ENCODE assay signal across 8 mouse cellular contexts in genomic region chr15:100470037-100470436, GRCm38 (mm10). TPM values are rescaled to one million over a fixed set of nuclear protein-coding genes. Genes with fewer than 3 reads are reported as not detected.
DNase-seq lines count a peak whose midpoint lies in the region; ATAC-seq and TF ChIP-seq lines count a peak whose summit lies in the region.

No protein-coding gene starts in this region.

- intact Hi-C loops in left cerebral cortex, postnatal 10 days (cut with DNase I): no loop called here

- no peak overlapping the region for H3K27ac ChIP-seq in heart, embryonic 10.5 days
- H3K27ac ChIP-seq in embryonic facial prominence, embryonic 11.5 days (replicated peaks; ENCODE audit: low read depth, low read length): no peak overlapping the region
- no peak overlapping the region for H3K27ac ChIP-seq in intestine, postnatal 0 days (ENCODE audit: low read depth, low read length)
- H3K27ac ChIP-seq in midbrain, embryonic 11.5 days (ENCODE audit: low read depth, low read length): no peak overlapping the region

- no peak for TF ChIP-seq CTCF in intestine, postnatal 0 days (IDR thresholded peaks at IDR 0.05; ENCODE audit: low read depth)

- ATAC-seq in embryonic facial prominence, embryonic 11.5 days (replicated peaks; ENCODE audit: insufficient number of reproducible peaks, low FRiP score, low TSS enrichment, low read depth): no peak
- ATAC-seq in intestine, postnatal 0 days: no peak
- ATAC-seq in midbrain, embryonic 11.5 days (ENCODE audit: low FRiP score): no peak
- ATAC-seq in megakaryocyte progenitor cell, adult 5-6 weeks (replicated peaks; ENCODE audit: poor library complexity): no peak

- H3K4me3 ChIP-seq in heart, embryonic 10.5 days: peak overlapping the region; percentile 76
- peak overlapping the region; percentile 85 for H3K4me3 ChIP-seq in embryonic facial prominence, embryonic 11.5 days (ENCODE audit: low read depth, low read length)
- H3K4me3 ChIP-seq in intestine, postnatal 0 days (ENCODE audit: low read depth, low read length): peak overlapping the region; percentile 85
- peak overlapping the region; percentile 84 for H3K4me3 ChIP-seq in midbrain, embryonic 11.5 days (ENCODE audit: low read depth, low read length)

- DNase-seq in heart, embryonic 10.5 days (ENCODE audit: low spot score): no peak
- no peak for DNase-seq in heart, adult 11 months
- no peak for DNase-seq in embryonic facial prominence, embryonic 11.5 days (ENCODE audit: low spot score)
- no peak for DNase-seq in midbrain, embryonic 11.5 days (ENCODE audit: low spot score, missing footprints)
- DNase-seq in adrenal gland, postnatal 25 days: no peak
- no peak for DNase-seq in left cerebral cortex, postnatal 10 days (ENCODE audit: extremely low spot score in 1 of 2, low spot score in 2 of 2)

- H3K9me3 ChIP-seq in heart, embryonic 10.5 days: no peaks in the 10 kb centered on the region
- no peaks in the 10 kb centered on the region for H3K9me3 ChIP-seq in embryonic facial prominence, embryonic 11.5 days (replicated peaks; ENCODE audit: control insufficient read depth, low read length)
- no peaks in the 10 kb centered on the region for H3K9me3 ChIP-seq in intestine, postnatal 0 days (ENCODE audit: control insufficient read depth)
- H3K9me3 ChIP-seq in midbrain, embryonic 11.5 days (ENCODE audit: control insufficient read depth, low read length): no peaks in the 10 kb centered on the region

- no peak overlapping the region for H3K9ac ChIP-seq in embryonic facial prominence, embryonic 11.5 days (replicated peaks; ENCODE audit: low read length)
- no peak overlapping the region for H3K9ac ChIP-seq in intestine, postnatal 0 days (ENCODE audit: low read depth, low read length)
- H3K9ac ChIP-seq in midbrain, embryonic 11.5 days (ENCODE audit: low read length): no peak overlapping the region

- H3K4me2 ChIP-seq in embryonic facial prominence, embryonic 11.5 days (ENCODE audit: low read depth, low read length): peak overlapping the region; percentile 58
- H3K4me2 ChIP-seq in intestine, postnatal 0 days (replicated peaks; ENCODE audit: low read depth): peak overlapping the region; percentile 89
- H3K4me2 ChIP-seq in midbrain, embryonic 11.5 days: peak overlapping the region; percentile 84

- H3K36me3 ChIP-seq in heart, embryonic 10.5 days: peaks cover 44% of the 10 kb centered on the region
- no peaks in the 10 kb centered on the region for H3K36me3 ChIP-seq in embryonic facial prominence, embryonic 11.5 days (replicated peaks; ENCODE audit: control insufficient read depth, insufficient read depth, low read depth, low read length)
- H3K36me3 ChIP-seq in intestine, postnatal 0 days (ENCODE audit: control insufficient read depth, insufficient read depth): peaks cover 6% of the 10 kb centered on the region
- H3K36me3 ChIP-seq in midbrain, embryonic 11.5 days (ENCODE audit: control insufficient read depth, insufficient read depth, low read length): peaks cover 3% of the 10 kb centered on the region; the same call in 1 of the 2 replicates

- WGBS in heart, embryonic 10.5 days: 49% methylated on average over 10 of the region's 10 CpGs
- 64% methylated on average over 10 of the region's 10 CpGs for WGBS in embryonic facial prominence, embryonic 11.5 days
- WGBS in intestine, postnatal 0 days: 44% methylated on average over 10 of the region's 10 CpGs
- WGBS in midbrain, embryonic 11.5 days: 67% methylated on average over 10 of the region's 10 CpGs

- no peaks in the 10 kb centered on the region for H3K27me3 ChIP-seq in heart, embryonic 10.5 days (ENCODE audit: insufficient read depth, poor library complexity, severe bottlenecking)
- H3K27me3 ChIP-seq in embryonic facial prominence, embryonic 11.5 days (ENCODE audit: control insufficient read depth, insufficient read depth, low read length): no peaks in the 10 kb centered on the region
- H3K27me3 ChIP-seq in intestine, postnatal 0 days (replicated peaks; ENCODE audit: control insufficient read depth, insufficient read depth, low read length): no peaks in the 10 kb centered on the region
- H3K27me3 ChIP-seq in midbrain, embryonic 11.5 days (ENCODE audit: control insufficient read depth, insufficient read depth, low read length): no peaks in the 10 kb centered on the region

- H3K4me1 ChIP-seq in heart, embryonic 10.5 days: peaks cover 21% of the 10 kb centered on the region
- H3K4me1 ChIP-seq in embryonic facial prominence, embryonic 11.5 days (ENCODE audit: control insufficient read depth, insufficient read depth, low read length): peaks cover 2% of the 10 kb centered on the region; the same call in 1 of the 2 replicates
- H3K4me1 ChIP-seq in intestine, postnatal 0 days (replicated peaks; ENCODE audit: control insufficient read depth, insufficient read depth, low read length): 0 out of 2 replicates have a peak, but pooled peaks cover 8% of the 10 kb centered on the region
- peaks cover 12% of the 10 kb centered on the region for H3K4me1 ChIP-seq in midbrain, embryonic 11.5 days (ENCODE audit: control insufficient read depth, insufficient read depth, low read length)

RNA-seq across cellular contexts. Expression of gene Letmd1, which starts 1.2 kb away (rescaled TPM):
- polyA plus RNA-seq in heart, embryonic 10.5 days (2016; fragmentation: Nextera tagmentation; extraction: Ambion mirVana): 21.1 and 27.9 TPM in 2 replicates
- 37.2 and 40.1 TPM in 2 replicates for polyA plus RNA-seq in embryonic facial prominence, embryonic 11.5 days (2014; fragmentation: Nextera tagmentation; extraction: Ambion mirVana)
- polyA plus RNA-seq in intestine, postnatal 0 days (2015; fragmentation: Nextera tagmentation; extraction: Ambion mirVana): 10.6 and 11.5 TPM in 2 replicates
- 41.0 and 42.5 TPM in 2 replicates for polyA plus RNA-seq in midbrain, embryonic 11.5 days (2014; fragmentation: Nextera tagmentation; extraction: Ambion mirVana)
- total RNA-seq in megakaryocyte progenitor cell, adult 5-6 weeks (2015): 35.7 and 37.2 TPM in 2 replicates
- 22.0 and 22.2 TPM in 2 replicates for total RNA-seq in megakaryocyte progenitor cell, adult 5-6 weeks (2017)
- total RNA-seq in adrenal gland, postnatal 25 days (2021): 123 and 143 TPM in 2 replicates
- 10 to 100 TPM; 77.9 to 78.2 TPM for total RNA-seq in left cerebral cortex, postnatal 10 days (2021)

RNA-seq across cellular contexts. Expression of gene Csrnp2, which starts 25.3 kb away (rescaled TPM):
- 11.6 and 13.6 TPM in 2 replicates for polyA plus RNA-seq in heart, embryonic 10.5 days (2016; fragmentation: Nextera tagmentation; extraction: Ambion mirVana)
- 23.0 and 24.8 TPM in 2 replicates for polyA plus RNA-seq in embryonic facial prominence, embryonic 11.5 days (2014; fragmentation: Nextera tagmentation; extraction: Ambion mirVana)
- 3.1 and 3.3 TPM in 2 replicates for polyA plus RNA-seq in intestine, postnatal 0 days (2015; fragmentation: Nextera tagmentation; extraction: Ambion mirVana)
- polyA plus RNA-seq in midbrain, embryonic 11.5 days (2014; fragmentation: Nextera tagmentation; extraction: Ambion mirVana): 20.4 and 21.4 TPM in 2 replicates
- 1.5 and 1.6 TPM in 2 replicates for total RNA-seq in megakaryocyte progenitor cell, adult 5-6 weeks (2015)
- total RNA-seq in megakaryocyte progenitor cell, adult 5-6 weeks (2017): 1.7 and 2.7 TPM in 2 replicates
- 6.8 and 8.2 TPM in 2 replicates for total RNA-seq in adrenal gland, postnatal 25 days (2021)
- 10 to 100 TPM; 41.7 to 43.7 TPM for total RNA-seq in left cerebral cortex, postnatal 10 days (2021)

RNA-seq across cellular contexts. Expression of gene Slc11a2, which starts 45.2 kb away (rescaled TPM):
- polyA plus RNA-seq in heart, embryonic 10.5 days (2016; fragmentation: Nextera tagmentation; extraction: Ambion mirVana): 20.4 and 24.5 TPM in 2 replicates
- 18.3 and 18.8 TPM in 2 replicates for polyA plus RNA-seq in embryonic facial prominence, embryonic 11.5 days (2014; fragmentation: Nextera tagmentation; extraction: Ambion mirVana)
- polyA plus RNA-seq in intestine, postnatal 0 days (2015; fragmentation: Nextera tagmentation; extraction: Ambion mirVana): 44.7 and 49.0 TPM in 2 replicates
- polyA plus RNA-seq in midbrain, embryonic 11.5 days (2014; fragmentation: Nextera tagmentation; extraction: Ambion mirVana): 18.2 and 22.2 TPM in 2 replicates
- total RNA-seq in megakaryocyte progenitor cell, adult 5-6 weeks (2015): 8.2 and 12.0 TPM in 2 replicates
- 11.0 and 14.6 TPM in 2 replicates for total RNA-seq in megakaryocyte progenitor cell, adult 5-6 weeks (2017)
- 105 and 111 TPM in 2 replicates for total RNA-seq in adrenal gland, postnatal 25 days (2021)
- 10 to 100 TPM; 53.5 to 55.6 TPM for total RNA-seq in left cerebral cortex, postnatal 10 days (2021)

RNA-seq across cellular contexts. Expression of gene Gm5475, which starts 48.1 kb away (rescaled TPM):
- not detected in 2 replicates for polyA plus RNA-seq in heart, embryonic 10.5 days (2016; fragmentation: Nextera tagmentation; extraction: Ambion mirVana)
- 0.08 and 0.14 TPM in 2 replicates for polyA plus RNA-seq in embryonic facial prominence, embryonic 11.5 days (2014; fragmentation: Nextera tagmentation; extraction: Ambion mirVana)
- polyA plus RNA-seq in intestine, postnatal 0 days (2015; fragmentation: Nextera tagmentation; extraction: Ambion mirVana): 0.77 and 1.0 TPM in 2 replicates
- polyA plus RNA-seq in midbrain, embryonic 11.5 days (2014; fragmentation: Nextera tagmentation; extraction: Ambion mirVana): not detected in 2 replicates
- not detected in 2 replicates for total RNA-seq in megakaryocyte progenitor cell, adult 5-6 weeks (2015)
- total RNA-seq in megakaryocyte progenitor cell, adult 5-6 weeks (2017): not detected in 2 replicates
- total RNA-seq in adrenal gland, postnatal 25 days (2021): not detected in 2 replicates
- under 1 TPM in 1 of 2 experiments, not detected in 1; 0.18 TPM for total RNA-seq in left cerebral cortex, postnatal 10 days (2021)
